Mouse (Mus musculus): ENCODE data around the gene Olfr247. TPM values are rescaled to one million over a fixed set of nuclear protein-coding genes. Genes with fewer than 3 reads are reported as not detected.

Gene Olfr247
- polyA plus RNA-seq (2017; shearing (Covaris generic)), result not detected

DNA sequence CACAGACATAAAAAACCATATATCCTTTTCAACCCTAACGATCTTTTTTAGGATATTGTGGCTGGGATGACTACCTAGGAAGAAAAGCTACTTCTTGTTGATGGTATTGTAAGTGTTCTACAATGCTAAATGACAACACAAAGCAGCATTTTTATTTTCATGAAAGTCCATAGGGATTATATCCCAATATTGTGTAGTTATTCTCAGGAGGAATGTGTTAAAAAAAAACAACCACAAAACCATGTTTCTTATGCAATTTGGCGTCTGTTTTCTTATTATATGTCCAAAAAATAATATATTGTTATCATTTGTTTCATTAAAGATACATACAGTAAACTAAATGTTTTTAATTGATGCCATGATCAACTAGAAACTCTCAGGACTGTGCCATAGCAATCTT lies at the start of gene Olfr247:
Olfr247 (minus strand) TSS at position 101 of the 400 bp plus-strand sequence.

DNA sequence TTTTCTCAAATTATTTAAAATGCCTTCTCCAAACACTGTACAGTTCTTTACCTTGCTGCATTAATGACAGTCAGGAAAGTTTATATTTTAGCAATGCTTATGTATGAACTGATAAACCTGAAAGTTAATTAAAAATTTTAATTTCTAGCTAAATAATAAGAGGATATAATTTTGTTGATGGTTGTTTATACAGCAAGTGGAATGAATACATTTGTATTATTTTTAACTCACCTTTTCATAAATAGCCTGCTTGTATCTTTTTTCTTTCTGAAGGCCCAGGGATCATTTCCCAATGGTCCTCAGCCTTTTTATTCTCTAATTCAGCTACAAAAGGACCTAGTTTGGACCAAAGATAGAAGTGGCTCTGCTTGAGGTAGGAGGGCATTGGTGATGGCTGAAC lies 36.4 kb upstream of the Olfr247 start, which contains the start of gene Olfr820:
Olfr820 (plus strand) TSS at position 301 of the 400 bp plus-strand sequence.

DNA sequence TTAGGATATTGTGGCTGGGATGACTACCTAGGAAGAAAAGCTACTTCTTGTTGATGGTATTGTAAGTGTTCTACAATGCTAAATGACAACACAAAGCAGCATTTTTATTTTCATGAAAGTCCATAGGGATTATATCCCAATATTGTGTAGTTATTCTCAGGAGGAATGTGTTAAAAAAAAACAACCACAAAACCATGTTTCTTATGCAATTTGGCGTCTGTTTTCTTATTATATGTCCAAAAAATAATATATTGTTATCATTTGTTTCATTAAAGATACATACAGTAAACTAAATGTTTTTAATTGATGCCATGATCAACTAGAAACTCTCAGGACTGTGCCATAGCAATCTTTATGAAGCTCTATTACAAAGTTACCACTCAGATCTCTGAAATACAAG lies 9.0 kb upstream of the Olfr247 start, which contains the start of gene Gm10310:
Gm10310 (minus strand) TSS at position 101 of the 400 bp plus-strand sequence.

DNA sequence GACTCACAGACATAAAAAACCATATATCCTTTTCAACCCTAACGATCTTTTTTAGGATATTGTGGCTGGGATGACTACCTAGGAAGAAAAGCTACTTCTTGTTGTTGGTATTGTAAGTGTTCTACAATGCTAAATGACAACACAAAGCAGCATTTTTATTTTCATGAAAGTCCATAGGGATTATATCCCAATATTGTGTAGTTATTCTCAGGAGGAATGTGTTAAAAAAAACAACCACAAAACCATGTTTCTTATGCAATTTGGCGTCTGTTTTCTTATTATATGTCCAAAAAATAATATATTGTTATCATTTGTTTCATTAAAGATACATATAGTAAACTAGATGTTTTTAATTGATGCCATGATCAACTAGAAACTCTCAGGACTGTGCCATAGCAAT lies 8.8 kb downstream of the Olfr247 start, which contains the start of gene Olfr819:
Olfr819 (minus strand) TSS at position 101 of the 400 bp plus-strand sequence.

DNA sequence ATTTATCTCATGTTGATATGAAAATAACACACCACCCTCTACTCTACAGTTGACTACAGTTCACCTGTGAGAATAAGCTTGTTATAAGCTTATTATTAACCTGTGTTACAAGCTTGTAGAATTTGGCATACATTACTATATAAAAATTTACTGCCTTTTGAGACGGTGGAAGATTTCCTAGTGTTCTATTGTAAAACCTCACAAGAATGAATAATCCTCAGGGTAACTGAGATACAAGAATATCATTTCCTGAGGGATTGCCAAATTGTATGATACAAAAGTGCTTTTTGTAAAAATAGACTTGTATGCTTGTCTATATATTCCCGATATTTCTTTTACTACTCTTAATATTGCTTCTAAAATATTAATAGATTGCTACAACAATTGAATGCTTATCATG lies 26.9 kb downstream of the Olfr247 start, which contains the start of gene Olfr818:
Olfr818 (minus strand) TSS at position 101 of the 400 bp plus-strand sequence.

Other genes starting within 250 kb of the Olfr247 start
- gene Olfr805, start 246.8 kb downstream of the Olfr247 start, polyA plus RNA-seq (2017; shearing (Covaris generic)), result not detected
- not detected for gene Olfr806, start 234.2 kb downstream of the Olfr247 start, polyA plus RNA-seq (2017; shearing (Covaris generic))
- gene Olfr807, start 218.3 kb downstream of the Olfr247 start, polyA plus RNA-seq (2017; shearing (Covaris generic)), result not detected
- gene Olfr808, start 210.7 kb downstream of the Olfr247 start, polyA plus RNA-seq (2017; shearing (Covaris generic)), result not detected
- not detected for gene Olfr809, start 201.5 kb downstream of the Olfr247 start, polyA plus RNA-seq (2017; shearing (Covaris generic))
- gene Olfr810, start 181.2 kb downstream of the Olfr247 start, polyA plus RNA-seq (2017; shearing (Covaris generic)), result not detected
- not detected for gene Olfr811, start 171.7 kb downstream of the Olfr247 start, polyA plus RNA-seq (2017; shearing (Covaris generic))
- not detected for gene Olfr812, start 130.0 kb downstream of the Olfr247 start, polyA plus RNA-seq (2017; shearing (Covaris generic))
- gene Olfr813, start 120.8 kb downstream of the Olfr247 start, polyA plus RNA-seq (2017; shearing (Covaris generic)), result not detected
- not detected for gene Olfr814, start 96.3 kb downstream of the Olfr247 start, polyA plus RNA-seq (2017; shearing (Covaris generic))
- gene Olfr815, start 70.3 kb downstream of the Olfr247 start, polyA plus RNA-seq (2017; shearing (Covaris generic)), result not detected
- gene Olfr816, start 60.5 kb downstream of the Olfr247 start, polyA plus RNA-seq (2017; shearing (Covaris generic)), result not detected
- gene Olfr818, start 27.0 kb downstream of the Olfr247 start, polyA plus RNA-seq (2017; shearing (Covaris generic)), result not detected
- gene Olfr819, start 8.9 kb downstream of the Olfr247 start, polyA plus RNA-seq (2017; shearing (Covaris generic)), result not detected
- gene Gm10310, start 8.9 kb upstream of the Olfr247 start, polyA plus RNA-seq (2017; shearing (Covaris generic)), result 0.06 TPM
- gene Olfr820, start 36.5 kb upstream of the Olfr247 start, polyA plus RNA-seq (2017; shearing (Covaris generic)), result not detected
- not detected for gene Olfr821, start 54.2 kb upstream of the Olfr247 start, polyA plus RNA-seq (2017; shearing (Covaris generic))
- not detected for gene Olfr822, start 95.1 kb upstream of the Olfr247 start, polyA plus RNA-seq (2017; shearing (Covaris generic))
- gene Olfr823, start 139.2 kb upstream of the Olfr247 start, polyA plus RNA-seq (2017; shearing (Covaris generic)), result not detected
- not detected for gene Olfr824, start 153.9 kb upstream of the Olfr247 start, polyA plus RNA-seq (2017; shearing (Covaris generic))
- gene Olfr825, start 190.6 kb upstream of the Olfr247 start, polyA plus RNA-seq (2017; shearing (Covaris generic)), result not detected
- gene Olfr826, start 208.0 kb upstream of the Olfr247 start, polyA plus RNA-seq (2017; shearing (Covaris generic)), result not detected
- not detected for gene Olfr827, start 238.3 kb upstream of the Olfr247 start, polyA plus RNA-seq (2017; shearing (Covaris generic))